Mouse (Mus musculus) heart, embryonic 14.5 days (tissue): ENCODE measurements around the gene Pik3cg. TPM values are rescaled to one million over a fixed set of nuclear protein-coding genes. Genes with fewer than 3 reads are reported as not detected.

Source experiments
- ATAC-seq: fragments of 200-750 bp; cut with Nextera tagmentation; 2 replicates; pipeline ENCODE4 v1.8.0; 2017; ENCODE audit warnings: low read depth, moderate TSS enrichment; ENCODE audit not compliant: insufficient number of reproducible peaks, insufficient read depth, low FRiP score
- H3K27ac ChIP-seq, 2 experiments: fragments of 200-500 bp in 1 of 2; fragments of 300-500 bp in 1 of 2; sonication (generic) in 1 of 2; replicated peaks in 1 of 2; 2 replicates each; pipeline ENCODE4 v1.5.1; 2012 to 2014; ENCODE audit warnings: low read depth in 2 of 2, low read length in 2 of 2, control low read depth in 1 of 2, mild to moderate bottlenecking in 1 of 2, mixed read lengths in 1 of 2; ENCODE audit not compliant: control insufficient read depth in 1 of 2, insufficient read depth in 1 of 2
- H3K27me3 ChIP-seq: fragments of 300-500 bp; sonication (generic); 2 replicates; pipeline ENCODE4 v1.6.1; 2014; ENCODE audit warnings: mild to moderate bottlenecking, low read length, control low read depth; ENCODE audit not compliant: control insufficient read depth, insufficient read depth
- H3K36me3 ChIP-seq: fragments of 300-500 bp; sonication (generic); 2 replicates; pipeline ENCODE4 v1.6.1; 2014; ENCODE audit warnings: mild to moderate bottlenecking, control low read depth, low read length, mixed read lengths; ENCODE audit not compliant: control insufficient read depth, insufficient read depth
- H3K4me1 ChIP-seq, 2 experiments: fragments of 200-500 bp in 1 of 2; fragments of 300-500 bp in 1 of 2; sonication (generic) in 1 of 2; 2 replicates each; pipeline ENCODE4 v1.6.1; 2012 to 2014; ENCODE audit warnings: low read length in 2 of 2, control low read depth in 1 of 2, mixed read lengths in 1 of 2; ENCODE audit not compliant: control insufficient read depth in 2 of 2, insufficient read depth in 2 of 2
- H3K4me2 ChIP-seq: fragments of 300-500 bp; sonication (generic); 2 replicates; pipeline ENCODE4 v1.6.1; 2014; ENCODE audit warnings: mild to moderate bottlenecking, low read length
- H3K4me3 ChIP-seq, 2 experiments: fragments of 200-500 bp in 1 of 2; fragments of 300-500 bp in 1 of 2; sonication (generic) in 1 of 2; 2 replicates each; pipeline ENCODE4 v1.5.1; 2012 to 2014; ENCODE audit warnings: low read length in 2 of 2, mild to moderate bottlenecking in 2 of 2, control low read depth in 1 of 2, low read depth in 1 of 2, moderate library complexity in 1 of 2; ENCODE audit not compliant: control insufficient read depth in 1 of 2, insufficient read depth in 1 of 2
- H3K9ac ChIP-seq: fragments of 300-500 bp; sonication (generic); 2 replicates; pipeline ENCODE4 v1.6.1; 2014; ENCODE audit warnings: mild to moderate bottlenecking, low read length
- H3K9me3 ChIP-seq: fragments of 300-500 bp; sonication (generic); 2 replicates; pipeline ENCODE4 v1.6.1; 2016; ENCODE audit warnings: low read length, control low read depth; ENCODE audit not compliant: control insufficient read depth
- WGBS: fragments of 180-500 bp; shearing (Covaris S2); extraction: QIAGEN DNeasy Blood & Tissue Kit; methylation state at CpG from one replicate; pipeline ENCODE4 v1.1.7; 2014; 5-methylcytosine and 5-hydroxymethylcytosine counted together
- polyA plus RNA-seq: library from polyadenylated mRNA; unstranded; fragments of >200 nt; fragmentation: Nextera tagmentation; extraction: Ambion mirVana; gene quantifications from 2 replicates; pipeline ENCODE4 v1.2.1, GENCODE M21; 2014

The Pik3cg gene
- polyA plus RNA-seq, 1 experiment from 2014 or later, result 1.9 TPM

- H3K27me3 ChIP-seq, result no peaks in the 10 kb centered on the region
- no peaks in the 10 kb centered on the region for H3K9me3 ChIP-seq
- 33% methylated on average over 1 of the region's 1 CpGs for WGBS
- H3K4me2 ChIP-seq, result no peak overlapping the region
- ATAC-seq, result no peak
- no peak overlapping the region for H3K27ac ChIP-seq
- H3K4me3 ChIP-seq, result no peak overlapping the region
- H3K9ac ChIP-seq, result no peak overlapping the region
- no peaks in the 10 kb centered on the region for H3K36me3 ChIP-seq
- H3K4me1 ChIP-seq, result no peaks in the 10 kb centered on the region
These were observed 28.7 kb upstream of the Pik3cg start for GRCm38 (mm10) chr12:32237139-32237538.

- Histone ChIP-seq H3K36me3 (no peaks in the 10 kb centered on the region), H3K4me1 (no peaks in the 10 kb centered on the region), H3K9ac (no peak overlapping the region), H3K27me3 (no peaks in the 10 kb centered on the region), H3K4me3 (no peak overlapping the region), H3K9me3 (no peaks in the 10 kb centered on the region), H3K4me2 (no peak overlapping the region), H3K27ac (no peak overlapping the region)
- WGBS, result 72% methylated on average over 3 of the region's 3 CpGs
- ATAC-seq, result no peak
These were observed 28.0 kb upstream of the Pik3cg start for GRCm38 (mm10) chr12:32236450-32236849.

- Histone ChIP-seq H3K4me1 (no peaks in the 10 kb centered on the region), H3K9me3 (no peaks in the 10 kb centered on the region), H3K36me3 (no peaks in the 10 kb centered on the region), H3K9ac (no peak overlapping the region), H3K4me2 (no peak overlapping the region), H3K4me3 (no peak overlapping the region), H3K27me3 (no peaks in the 10 kb centered on the region), H3K27ac (no peak overlapping the region)
- WGBS, result 71% methylated on average over 4 of the region's 4 CpGs
- no peak for ATAC-seq
These were observed 25.4 kb upstream of the Pik3cg start for GRCm38 (mm10) chr12:32233871-32234270.

GRCm38 (mm10) chr12:32231398-32231797, 22.9 kb upstream of the Pik3cg start:
- no peak for ATAC-seq
- 77% methylated on average over 1 of the region's 1 CpGs for WGBS

GRCm38 (mm10) chr12:32223629-32224028, 15.2 kb upstream of the Pik3cg start:
- Histone ChIP-seq H3K4me1 (no peaks in the 10 kb centered on the region; a peak in 2 of 4 replicates), H3K9me3 (no peaks in the 10 kb centered on the region), H3K4me3 (no peak overlapping the region), H3K27ac (no peak overlapping the region), H3K9ac (no peak overlapping the region), H3K4me2 (no peak overlapping the region), H3K27me3 (no peaks in the 10 kb centered on the region), H3K36me3 (no peaks in the 10 kb centered on the region)
- WGBS, result 88% methylated on average over 1 of the region's 1 CpGs
- no peak for ATAC-seq

More at GRCm38 (mm10) chr12:32231398-32231797, 22.9 kb upstream of the Pik3cg start:
- H3K27ac ChIP-seq, result no peak overlapping the region
- H3K9ac ChIP-seq, result no peak overlapping the region
- no peaks in the 10 kb centered on the region for H3K9me3 ChIP-seq
- no peaks in the 10 kb centered on the region for H3K27me3 ChIP-seq
- H3K36me3 ChIP-seq, result no peaks in the 10 kb centered on the region
- H3K4me1 ChIP-seq, result no peaks in the 10 kb centered on the region
- no peak overlapping the region for H3K4me3 ChIP-seq
- no peak overlapping the region for H3K4me2 ChIP-seq

GRCm38 (mm10) chr12:32222758-32223385, 14.4 kb upstream of the Pik3cg start:
- Histone ChIP-seq H3K4me1 (no peaks in the 10 kb centered on the region; a peak in 2 of 4 replicates), H3K27me3 (no peaks in the 10 kb centered on the region), H3K36me3 (no peaks in the 10 kb centered on the region), H3K27ac (no peak overlapping the region), H3K9me3 (no peaks in the 10 kb centered on the region), H3K9ac (no peak overlapping the region), H3K4me2 (no peak overlapping the region), H3K4me3 (no peak overlapping the region)
- WGBS, result 85% methylated on average over 7 of the region's 7 CpGs
- no peak for ATAC-seq

GRCm38 (mm10) chr12:32220387-32220786, 11.9 kb upstream of the Pik3cg start:
- H3K4me2 ChIP-seq, result no peak overlapping the region
- WGBS, result 88% methylated on average over 1 of the region's 1 CpGs
- no peaks in the 10 kb centered on the region for H3K27me3 ChIP-seq
- H3K4me3 ChIP-seq, result no peak overlapping the region
- no peak for ATAC-seq
- no peaks in the 10 kb centered on the region; a peak in 2 of 4 replicates for H3K4me1 ChIP-seq
- no peak overlapping the region for H3K9ac ChIP-seq
- no peaks in the 10 kb centered on the region for H3K36me3 ChIP-seq
- no peaks in the 10 kb centered on the region for H3K9me3 ChIP-seq
- H3K27ac ChIP-seq, result no peak overlapping the region

GRCm38 (mm10) chr12:32215143-32215542, 6.7 kb upstream of the Pik3cg start:
- ATAC-seq, result no peak
- no peak overlapping the region for H3K4me3 ChIP-seq
- no peaks in the 10 kb centered on the region for H3K9me3 ChIP-seq
- no peak overlapping the region for H3K27ac ChIP-seq
- peaks cover 0 to 3% of the 10 kb centered on the region in 2 experiments; a peak in 2 of 4 replicates for H3K4me1 ChIP-seq
- H3K27me3 ChIP-seq, result no peaks in the 10 kb centered on the region
- H3K9ac ChIP-seq, result no peak overlapping the region
- WGBS, result 75% methylated on average over 6 of the region's 6 CpGs
- no peak overlapping the region for H3K4me2 ChIP-seq
- no peaks in the 10 kb centered on the region for H3K36me3 ChIP-seq
